Mouse (Mus musculus) midbrain, embryonic 15.5 days (tissue): ENCODE results near the gene Narfl. TPM values are rescaled to one million over a fixed set of nuclear protein-coding genes. Genes with fewer than 3 reads are reported as not detected.
A peak's percentile ranks its signal among the peaks of the same experiment; 100 is the strongest.
"Not testable (repeated sequence)": the region's sequence is repeated elsewhere in the genome, so short reads cannot be mapped to it uniquely, and the experiment has no call there.

Experiments
- ATAC-seq: fragments of 200-750 bp; cut with Nextera tagmentation; replicated peaks from 2 replicates; pipeline ENCODE4 v1.8.0; 2017; ENCODE audit warnings: moderate TSS enrichment
- H3K27ac ChIP-seq: fragments of 300-500 bp; sonication (generic); 2 replicates; pipeline ENCODE4 v1.5.1; 2015; ENCODE audit warnings: mild to moderate bottlenecking, inconsistent platforms
- H3K27me3 ChIP-seq: fragments of 300-500 bp; sonication (generic); replicated peaks from 2 replicates; pipeline ENCODE4 v1.6.1; 2015; ENCODE audit warnings: inconsistent platforms
- H3K36me3 ChIP-seq: fragments of 300-500 bp; sonication (generic); replicated peaks from 2 replicates; pipeline ENCODE4 v1.6.1; 2015; ENCODE audit warnings: inconsistent platforms
- H3K4me1 ChIP-seq: fragments of 300-500 bp; sonication (generic); 2 replicates; pipeline ENCODE4 v1.6.1; 2015; ENCODE audit warnings: inconsistent platforms
- H3K4me2 ChIP-seq: fragments of 300-500 bp; sonication (generic); 2 replicates; pipeline ENCODE4 v1.6.1; 2015; ENCODE audit warnings: inconsistent platforms, mild to moderate bottlenecking, moderate library complexity
- H3K4me3 ChIP-seq: fragments of 300-500 bp; sonication (generic); 2 replicates; pipeline ENCODE4 v1.5.1; 2015; ENCODE audit warnings: mild to moderate bottlenecking, inconsistent platforms
- H3K9ac ChIP-seq: fragments of 300-500 bp; sonication (generic); 2 replicates; pipeline ENCODE4 v1.6.1; 2015; ENCODE audit warnings: mild to moderate bottlenecking, inconsistent platforms
- H3K9me3 ChIP-seq: fragments of 300-500 bp; sonication (generic); 2 replicates; pipeline ENCODE4 v1.6.1; 2016; ENCODE audit warnings: inconsistent platforms
- WGBS: fragments of 180-500 bp; shearing (Covaris S2); methylation state at CpG from one replicate; pipeline ENCODE4 v1.1.7; 2015; ENCODE audit warnings: mixed read lengths; 5-methylcytosine and 5-hydroxymethylcytosine counted together
- polyA plus RNA-seq: library from polyadenylated mRNA; unstranded; fragments of >200 nt; fragmentation: Nextera tagmentation; extraction: Ambion mirVana; gene quantifications from 2 replicates; pipeline ENCODE4 v1.2.1, GENCODE M21; 2015

Gene Narfl
- polyA plus RNA-seq: 30.3 and 32.6 TPM in 2 replicates

DNA sequence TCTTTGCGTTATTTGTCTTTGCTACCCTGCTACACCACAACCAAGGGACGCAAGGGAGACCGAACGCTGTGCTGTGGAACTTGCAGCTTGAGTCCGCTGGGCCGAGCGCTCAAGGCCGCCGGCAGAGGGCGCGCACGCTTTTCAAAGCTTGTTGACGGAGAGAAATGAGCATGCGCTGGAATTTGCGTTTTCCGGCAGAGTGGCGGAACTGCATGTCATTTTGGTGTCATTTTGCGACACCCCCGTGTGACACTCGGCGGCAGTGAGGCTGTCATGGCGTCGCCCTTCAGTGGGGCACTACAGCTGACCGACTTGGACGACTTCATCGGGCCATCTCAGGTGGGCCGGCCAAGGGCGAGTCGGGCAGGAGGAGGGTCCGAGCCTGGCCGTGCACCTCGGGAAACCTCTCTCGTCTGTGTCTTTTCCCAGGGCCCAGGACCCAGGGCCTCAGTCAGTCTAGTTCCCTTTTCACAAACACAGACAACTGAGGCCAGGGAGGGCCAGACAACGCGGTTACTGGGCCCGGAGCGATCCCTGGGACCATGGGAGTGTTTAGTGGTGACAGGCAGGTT, at the start of gene Narfl:
Gene Narfl (plus strand): TSS at position 228 of the 572 bp plus-strand sequence.
- peak within 1 kb of the TSS; percentile 71 for H3K4me3 ChIP-seq
- under 1% methylated on average over 37 of the region's 37 CpGs for WGBS
- ATAC-seq: peak; percentile 84
- no peaks in the 10 kb centered on the region for H3K36me3 ChIP-seq
- no peaks in the 10 kb centered on the region for H3K27me3 ChIP-seq
- peaks cover 12% of the 10 kb centered on the region for H3K4me1 ChIP-seq
- peak within 1 kb of the TSS; percentile 64 for H3K4me2 ChIP-seq
- H3K27ac ChIP-seq: no peak within 1 kb of the TSS
- no peaks in the 10 kb centered on the region for H3K9me3 ChIP-seq
- H3K9ac ChIP-seq: peak within 1 kb of the TSS; percentile 77

DNA sequence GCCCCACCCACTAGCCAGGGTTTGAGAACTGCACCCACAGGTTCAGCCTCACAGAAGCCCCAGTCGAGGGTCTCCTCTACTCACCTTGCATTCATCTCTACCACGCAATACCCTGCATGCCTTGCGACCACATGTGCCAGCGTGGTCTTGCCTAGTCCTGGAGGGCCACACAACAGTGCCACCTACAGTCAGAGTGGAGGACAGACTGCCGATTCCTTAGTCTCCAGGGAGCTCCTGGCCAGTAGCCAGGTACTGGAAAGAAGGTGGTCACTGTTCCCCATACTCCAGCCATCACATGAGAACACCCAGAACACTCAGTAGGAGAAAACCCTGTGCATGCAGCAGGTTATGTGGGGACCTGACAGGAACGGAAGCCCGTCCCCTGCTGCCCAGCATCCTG, 49.7 kb upstream of the Narfl start:
- Histone ChIP-seq H3K4me3 (no peak overlapping the region), H3K4me1 (peaks cover 21% of the 10 kb centered on the region), H3K27ac (no peak overlapping the region), H3K4me2 (no peak overlapping the region), H3K9ac (no peak overlapping the region), H3K36me3 (no peaks in the 10 kb centered on the region), H3K9me3 (no peaks in the 10 kb centered on the region), H3K27me3 (no peaks in the 10 kb centered on the region)
- WGBS: 79% methylated on average over 7 of the region's 7 CpGs
- no peak for ATAC-seq

DNA sequence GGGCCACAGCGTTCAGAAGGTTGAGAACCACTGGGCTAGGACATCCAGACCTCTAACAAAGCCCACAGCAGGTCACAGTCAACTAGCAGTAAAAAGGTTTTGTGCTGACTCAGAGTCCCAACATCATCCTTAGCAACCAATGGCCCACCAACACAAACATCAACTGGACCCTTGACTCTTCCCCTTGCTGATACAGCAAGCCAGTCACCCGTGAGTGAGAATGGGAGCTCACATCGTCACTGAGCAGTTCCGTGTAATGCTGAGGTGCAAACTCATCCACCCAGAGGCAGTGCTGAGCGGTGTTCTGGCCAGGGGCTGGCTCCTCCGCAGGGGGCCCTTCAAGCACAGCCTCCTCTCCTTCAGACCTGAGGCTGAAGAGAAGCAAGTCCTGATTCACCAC, 48.3 kb upstream of the Narfl start:
- Histone ChIP-seq H3K36me3 (no peaks in the 10 kb centered on the region; the same call in 1 of the 2 replicates), H3K27me3 (no peaks in the 10 kb centered on the region), H3K4me3 (no peak overlapping the region), H3K27ac (no peak overlapping the region), H3K4me1 (peaks cover 23% of the 10 kb centered on the region), H3K9ac (no peak overlapping the region), H3K4me2 (no peak overlapping the region), H3K9me3 (no peaks in the 10 kb centered on the region)
- 77% methylated on average over 6 of the region's 6 CpGs for WGBS
- ATAC-seq: no peak

DNA sequence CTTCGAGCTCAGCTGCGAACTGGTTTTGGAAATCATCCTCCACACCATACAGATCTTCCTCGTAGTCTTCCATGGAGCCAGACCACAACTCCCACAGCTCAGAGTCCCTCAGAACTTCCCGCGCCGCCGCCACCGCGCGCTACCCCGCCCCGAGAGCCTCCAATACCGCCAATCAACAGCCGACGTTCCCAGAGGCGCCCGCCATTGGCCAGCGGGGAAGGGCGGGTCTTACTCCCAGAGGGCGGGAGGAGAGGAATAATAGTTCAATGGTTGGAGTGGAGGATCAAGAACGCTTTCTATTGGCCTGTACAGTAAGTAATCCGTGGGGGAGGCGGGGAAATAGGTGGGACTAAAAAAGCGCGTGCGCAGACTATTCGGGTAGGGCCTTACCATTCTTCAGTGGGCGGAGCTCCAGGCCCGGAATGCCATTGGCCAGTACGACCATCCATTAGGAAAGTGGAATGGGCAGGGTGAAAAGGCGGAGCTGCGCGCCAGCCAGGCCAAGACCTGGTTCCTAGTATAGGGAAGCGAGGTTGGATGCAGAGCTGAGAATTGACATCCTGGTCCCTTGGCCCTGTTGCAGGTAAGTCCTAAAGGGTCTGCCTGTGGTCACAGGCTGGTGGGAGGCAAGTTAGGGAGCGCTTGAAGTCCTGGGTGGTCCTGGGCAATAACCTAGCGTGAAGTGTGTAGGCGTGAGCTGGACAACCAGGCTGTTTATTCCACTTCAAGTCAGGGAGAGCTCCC, 46.1 kb upstream of the Narfl start, which contains the start of the genes Chtf18 and Rpusd1:
Gene Chtf18 (minus strand): TSS at position 155 of the 744 bp plus-strand sequence.
Gene Rpusd1 (plus strand): TSS at position 406 of the 744 bp plus-strand sequence.
- no peaks in the 10 kb centered on the region for H3K9me3 ChIP-seq
- peak within 1 kb of the TSS; percentile 70 for H3K4me3 ChIP-seq
- peak within 1 kb of the TSS; percentile 66 for H3K9ac ChIP-seq
- H3K4me1 ChIP-seq: peaks cover 23% of the 10 kb centered on the region
- under 1% methylated on average over 36 of the region's 37 CpGs for WGBS
- H3K27me3 ChIP-seq: no peaks in the 10 kb centered on the region
- peak; percentile 98 for ATAC-seq
- H3K36me3 ChIP-seq: no peaks in the 10 kb centered on the region; the same call in 1 of the 2 replicates
- peak within 1 kb of the TSS; percentile 92 for H3K4me2 ChIP-seq
- H3K27ac ChIP-seq: peak within 1 kb of the TSS; percentile 60; the same call in 1 of the 2 replicates

DNA sequence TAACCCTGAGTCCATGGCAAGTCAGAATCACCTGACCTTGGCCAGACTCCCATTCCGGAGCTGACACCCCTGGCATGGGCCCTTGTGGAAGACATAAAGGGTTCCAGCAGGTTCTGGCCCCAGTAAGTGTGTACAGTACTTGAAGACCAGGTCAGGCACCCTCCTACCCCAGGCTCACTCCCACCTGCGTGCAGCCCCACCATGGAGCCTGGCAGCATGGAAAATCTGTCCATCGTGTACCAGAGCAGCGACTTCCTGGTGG, 45.6 kb upstream of the Narfl start:
- H3K36me3 ChIP-seq: no peaks in the 10 kb centered on the region; the same call in 1 of the 2 replicates
- no peaks in the 10 kb centered on the region for H3K9me3 ChIP-seq
- H3K27me3 ChIP-seq: no peaks in the 10 kb centered on the region
- ATAC-seq: no peak; the same call in 1 of the 2 replicates
- peaks cover 23% of the 10 kb centered on the region for H3K4me1 ChIP-seq
- peak overlapping the region; percentile 70 for H3K4me3 ChIP-seq
- H3K4me2 ChIP-seq: peak overlapping the region; percentile 92
- 29% methylated on average over 4 of the region's 4 CpGs for WGBS
- H3K27ac ChIP-seq: peak overlapping the region; percentile 60; the same call in 1 of the 2 replicates
- peak overlapping the region; percentile 66 for H3K9ac ChIP-seq

DNA sequence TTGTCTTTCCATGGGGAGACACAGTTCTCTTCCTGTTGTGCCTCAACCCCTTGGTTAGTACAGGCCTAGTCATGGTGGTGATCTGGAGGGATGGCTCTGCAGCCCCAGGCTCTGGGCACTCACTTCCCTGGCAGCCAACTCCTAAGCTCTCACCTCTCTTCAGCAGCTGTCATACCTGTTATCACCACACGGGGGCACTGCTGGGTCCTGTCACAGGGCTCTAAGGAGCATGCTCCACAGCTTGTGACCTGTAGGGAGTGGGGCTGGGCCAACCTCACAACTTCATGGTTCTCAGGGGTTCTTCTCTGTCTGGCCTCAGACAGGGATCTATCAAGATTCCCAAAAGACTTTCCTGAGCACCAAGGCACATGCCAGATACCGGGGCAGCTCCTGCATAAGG, 41.5 kb upstream of the Narfl start:
- no peak overlapping the region for H3K9ac ChIP-seq
- H3K27ac ChIP-seq: no peak overlapping the region
- WGBS: 14% methylated on average over 2 of the region's 2 CpGs
- H3K4me3 ChIP-seq: no peak overlapping the region
- no peaks in the 10 kb centered on the region for H3K27me3 ChIP-seq
- H3K36me3 ChIP-seq: no peaks in the 10 kb centered on the region; the same call in 1 of the 2 replicates
- H3K4me2 ChIP-seq: no peak overlapping the region
- no peaks in the 10 kb centered on the region for H3K9me3 ChIP-seq
- H3K4me1 ChIP-seq: peaks cover 14% of the 10 kb centered on the region
- ATAC-seq: no peak

DNA sequence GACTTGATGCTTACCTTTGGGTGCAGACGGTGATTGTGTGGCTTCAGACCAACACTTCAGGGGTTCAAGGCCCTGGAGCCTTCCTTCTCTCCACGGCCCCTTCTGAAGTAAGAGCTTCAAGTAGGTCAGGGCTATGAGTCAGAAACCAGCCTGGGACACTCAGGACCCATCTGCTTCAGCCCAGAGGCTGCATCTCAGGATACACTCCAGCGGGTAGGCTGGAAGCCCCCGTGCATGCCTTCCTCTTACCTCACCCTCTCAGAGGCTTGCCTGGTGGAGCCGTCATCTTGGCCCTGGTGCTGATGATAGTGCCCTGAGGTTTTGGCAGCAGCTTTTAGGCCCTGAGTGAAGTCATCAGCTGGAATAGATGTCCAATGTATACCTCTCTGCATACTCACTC, 38.3 kb upstream of the Narfl start:
- Histone ChIP-seq H3K36me3 (no peaks in the 10 kb centered on the region), H3K4me2 (no peak overlapping the region), H3K27ac (no peak overlapping the region), H3K27me3 (no peaks in the 10 kb centered on the region), H3K9ac (no peak overlapping the region), H3K9me3 (no peaks in the 10 kb centered on the region), H3K4me1 (no peaks in the 10 kb centered on the region), H3K4me3 (no peak overlapping the region)
- ATAC-seq: no peak
- WGBS: 80% methylated on average over 5 of the region's 5 CpGs

DNA sequence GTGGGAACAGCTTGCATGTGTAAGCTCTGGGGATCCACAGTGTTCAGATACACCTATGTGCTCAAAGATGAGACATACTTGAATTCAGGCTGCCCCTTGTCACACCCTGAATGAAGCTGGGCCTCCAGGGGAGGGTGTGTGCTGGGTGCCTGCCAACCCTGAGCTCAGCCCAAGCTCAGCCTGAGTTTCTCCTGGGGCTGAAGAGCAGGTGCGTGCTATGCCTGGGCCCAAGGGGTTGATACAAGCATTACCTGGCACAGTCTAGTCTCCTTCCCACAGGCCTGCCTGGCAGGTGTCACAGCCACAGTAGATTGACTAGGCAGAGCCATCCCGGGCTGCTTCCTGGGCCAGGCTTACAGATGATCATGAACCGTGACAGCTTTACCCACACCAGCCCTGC, 37.8 kb upstream of the Narfl start, which contains the start of gene Mslnl:
Gene Mslnl (plus strand): TSS at position 298 of the 400 bp plus-strand sequence.
- no peaks in the 10 kb centered on the region for H3K9me3 ChIP-seq

DNA sequence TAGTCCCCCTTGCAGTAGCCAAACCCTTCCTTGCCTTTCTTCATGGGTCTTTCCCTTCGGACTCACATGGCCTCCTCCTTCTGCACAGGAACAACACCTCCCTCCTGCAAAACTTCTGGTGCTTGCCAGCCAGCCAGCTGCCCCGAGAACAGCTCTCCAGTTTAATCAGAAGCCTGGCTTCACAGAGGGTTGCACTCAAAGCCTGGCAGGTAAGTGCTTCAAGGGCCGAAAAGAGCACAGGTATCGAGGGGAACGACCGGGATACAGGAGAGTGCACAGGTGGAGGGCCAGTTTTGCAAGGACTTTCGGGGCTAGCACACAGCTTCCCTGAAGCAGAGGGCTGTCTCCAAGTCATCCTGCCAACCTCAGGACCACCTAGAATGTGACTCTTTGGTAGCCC, 34.7 kb upstream of the Narfl start:
- ATAC-seq: no peak
- no peaks in the 10 kb centered on the region for H3K9me3 ChIP-seq
- H3K4me3 ChIP-seq: no peak overlapping the region
- no peaks in the 10 kb centered on the region for H3K4me1 ChIP-seq
- no peak overlapping the region for H3K27ac ChIP-seq
- WGBS: 81% methylated on average over 7 of the region's 7 CpGs
- no peaks in the 10 kb centered on the region for H3K27me3 ChIP-seq
- H3K9ac ChIP-seq: no peak overlapping the region
- no peaks in the 10 kb centered on the region for H3K36me3 ChIP-seq
- no peak overlapping the region for H3K4me2 ChIP-seq

More for the DNA sequence above, 37.8 kb upstream of the Narfl start, which contains the start of gene Mslnl:
- no peak for ATAC-seq
- Histone ChIP-seq H3K27ac (no peak within 1 kb of the TSS), H3K36me3 (no peaks in the 10 kb centered on the region), H3K9ac (no peak within 1 kb of the TSS), H3K4me2 (no peak within 1 kb of the TSS), H3K27me3 (no peaks in the 10 kb centered on the region), H3K4me3 (no peak within 1 kb of the TSS), H3K4me1 (no peaks in the 10 kb centered on the region)
- WGBS: 64% methylated on average over 3 of the region's 3 CpGs

DNA sequence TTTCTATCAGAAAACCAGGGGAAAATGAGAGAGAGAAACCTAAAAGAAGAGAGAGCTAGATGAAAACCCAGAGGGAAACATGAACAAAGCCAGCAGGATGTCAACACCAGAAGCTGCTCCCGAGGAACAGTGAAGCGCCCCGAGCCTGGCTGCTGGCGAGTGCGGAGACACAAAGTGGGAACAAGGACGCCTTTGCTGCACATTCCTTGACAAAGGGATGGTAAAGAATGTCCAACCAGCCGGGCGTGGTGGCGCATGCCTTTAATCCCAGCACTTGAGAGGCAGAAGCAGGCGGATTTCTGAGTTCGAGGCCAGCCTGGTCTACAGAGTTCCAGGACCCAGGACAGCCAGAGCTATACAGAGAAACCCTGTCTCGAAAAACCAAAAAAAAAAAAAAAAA, 32.1 kb upstream of the Narfl start:
- WGBS: 70% methylated on average over 12 of the region's 12 CpGs
- H3K4me1 ChIP-seq, ATAC-seq, H3K9ac ChIP-seq, H3K27ac ChIP-seq, H3K4me2 ChIP-seq, H3K9me3 ChIP-seq, H3K27me3 ChIP-seq, H3K36me3 ChIP-seq, H3K4me3 ChIP-seq: not testable (repeated sequence)

DNA sequence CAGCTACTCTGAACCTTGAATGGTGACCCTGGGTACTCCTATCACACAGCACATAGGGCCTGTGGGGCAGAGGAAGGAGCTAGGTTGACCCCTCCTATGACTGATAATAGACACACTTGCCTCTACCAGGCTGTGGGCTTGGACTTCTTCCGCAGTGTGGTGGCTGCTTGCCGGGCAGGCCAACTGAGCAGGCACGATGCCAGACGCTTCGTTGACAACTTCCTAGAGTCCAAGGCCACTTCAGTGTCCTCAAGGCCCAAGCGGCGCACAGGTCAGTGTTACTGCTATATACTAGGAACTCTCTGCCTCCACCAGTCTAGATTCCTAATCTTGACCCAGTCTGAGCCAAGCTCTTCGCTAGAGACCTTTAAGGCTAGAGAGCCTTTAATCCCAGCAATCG, 29.7 kb upstream of the Narfl start:
- Histone ChIP-seq H3K27ac (no peak overlapping the region), H3K4me1 (no peaks in the 10 kb centered on the region), H3K36me3 (no peaks in the 10 kb centered on the region), H3K4me3 (no peak overlapping the region), H3K4me2 (no peak overlapping the region), H3K9ac (no peak overlapping the region), H3K9me3 (no peaks in the 10 kb centered on the region), H3K27me3 (no peaks in the 10 kb centered on the region)
- WGBS: 89% methylated on average over 9 of the region's 9 CpGs
- ATAC-seq: no peak

DNA sequence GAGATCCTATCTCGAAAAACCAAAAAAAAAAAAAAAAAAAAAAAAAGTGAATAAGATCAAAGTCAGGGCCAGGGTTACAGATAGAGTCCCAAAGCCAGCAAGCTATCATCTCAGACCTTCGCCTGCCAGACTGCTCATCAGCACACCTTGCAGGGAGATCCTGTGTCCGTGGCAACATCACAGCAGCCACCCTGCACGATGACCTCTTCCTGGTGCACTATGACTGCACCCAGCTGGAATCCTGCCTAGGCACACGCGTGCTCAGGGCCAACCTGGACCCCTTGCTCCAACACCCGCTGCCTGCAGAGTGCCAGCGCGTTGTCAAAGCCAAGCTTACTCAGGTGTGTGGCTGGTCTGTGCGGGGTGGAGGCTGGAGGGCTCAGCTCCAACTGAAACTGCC, 29.3 kb upstream of the Narfl start:
- no peaks in the 10 kb centered on the region for H3K27me3 ChIP-seq
- no peak overlapping the region for H3K9ac ChIP-seq
- H3K36me3 ChIP-seq: no peaks in the 10 kb centered on the region
- H3K27ac ChIP-seq: no peak overlapping the region
- H3K4me2 ChIP-seq: no peak overlapping the region
- no peaks in the 10 kb centered on the region for H3K4me1 ChIP-seq
- H3K9me3 ChIP-seq: no peaks in the 10 kb centered on the region
- no peak overlapping the region for H3K4me3 ChIP-seq
- ATAC-seq: no peak
- WGBS: 80% methylated on average over 10 of the region's 10 CpGs

DNA sequence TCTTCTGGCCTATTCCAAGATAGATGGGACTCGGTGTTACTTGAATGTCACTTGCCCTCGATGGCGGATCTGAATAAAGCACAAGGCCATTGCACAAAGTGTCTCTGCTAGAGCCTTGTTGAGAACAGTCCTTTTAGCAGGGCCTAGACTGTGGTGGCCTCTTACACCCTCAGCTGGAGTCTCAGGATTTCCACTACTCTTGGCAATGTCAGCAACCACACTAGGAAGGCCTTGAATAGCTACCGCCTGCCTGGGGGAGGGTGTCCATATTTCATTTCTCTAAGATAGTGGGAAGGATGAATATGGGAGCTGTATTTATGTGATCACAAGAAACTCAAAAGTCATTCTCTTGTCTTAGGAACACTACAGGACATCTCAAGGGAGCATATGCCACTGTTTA, 25.3 kb upstream of the Narfl start:
- 92% methylated on average over 4 of the region's 4 CpGs for WGBS
- Histone ChIP-seq H3K27ac (no peak overlapping the region), H3K4me2 (no peak overlapping the region), H3K36me3 (no peaks in the 10 kb centered on the region), H3K4me3 (no peak overlapping the region), H3K27me3 (no peaks in the 10 kb centered on the region), H3K4me1 (no peaks in the 10 kb centered on the region), H3K9me3 (no peaks in the 10 kb centered on the region), H3K9ac (no peak overlapping the region)
- ATAC-seq: no peak
